Mouse (Mus musculus): ENCODE results near the gene Lgi4.

Lgi4 gene

DNA sequence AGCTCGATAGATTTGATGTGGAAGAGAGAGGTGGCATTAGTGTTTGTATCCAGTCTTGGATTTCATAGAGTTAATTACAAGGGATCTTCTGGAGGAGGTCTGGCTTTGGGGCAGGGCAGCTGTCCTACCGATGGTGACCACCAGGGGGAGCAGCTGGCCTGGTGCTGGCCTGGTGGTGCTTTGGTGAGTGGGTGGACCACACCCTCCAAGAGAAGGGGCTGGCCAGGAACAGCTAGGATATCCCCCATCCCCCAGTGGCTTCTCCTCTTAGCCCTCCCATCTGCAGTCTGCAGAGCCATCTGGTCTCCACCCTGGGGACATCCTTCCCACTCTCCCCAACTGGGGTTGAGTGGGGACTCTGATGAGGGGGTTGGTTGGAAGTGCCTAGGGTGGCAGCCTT is at the start of gene Lgi4:
Gene Lgi4 (plus strand): TSS at position 235 of the 400 bp plus-strand sequence.
- peak; percentile 73 to 74 for DNase-seq (ENCODE audit: low spot score in 2 of 2)

DNA sequence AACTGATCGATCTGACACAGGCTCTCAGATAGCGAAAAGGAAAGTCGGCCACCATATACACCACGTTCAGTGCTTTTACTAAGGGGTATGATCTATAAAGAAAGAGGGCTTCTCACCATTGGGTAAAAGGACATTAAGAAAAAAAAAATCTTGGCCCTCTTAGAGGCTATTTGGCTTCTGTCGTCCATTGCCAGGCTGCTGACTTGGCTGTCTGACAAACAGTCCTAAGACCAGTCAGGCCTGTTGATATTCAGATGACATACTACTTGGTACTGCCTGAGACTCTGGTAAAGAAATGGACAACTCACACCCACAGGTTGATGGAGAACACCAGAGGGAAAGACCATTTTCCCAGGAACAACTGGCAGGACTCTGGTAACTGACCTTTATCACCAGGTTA is 46.2 kb upstream of the Lgi4 start:
- no peak for DNase-seq (ENCODE audit: low spot score in 2 of 2)

DNA sequence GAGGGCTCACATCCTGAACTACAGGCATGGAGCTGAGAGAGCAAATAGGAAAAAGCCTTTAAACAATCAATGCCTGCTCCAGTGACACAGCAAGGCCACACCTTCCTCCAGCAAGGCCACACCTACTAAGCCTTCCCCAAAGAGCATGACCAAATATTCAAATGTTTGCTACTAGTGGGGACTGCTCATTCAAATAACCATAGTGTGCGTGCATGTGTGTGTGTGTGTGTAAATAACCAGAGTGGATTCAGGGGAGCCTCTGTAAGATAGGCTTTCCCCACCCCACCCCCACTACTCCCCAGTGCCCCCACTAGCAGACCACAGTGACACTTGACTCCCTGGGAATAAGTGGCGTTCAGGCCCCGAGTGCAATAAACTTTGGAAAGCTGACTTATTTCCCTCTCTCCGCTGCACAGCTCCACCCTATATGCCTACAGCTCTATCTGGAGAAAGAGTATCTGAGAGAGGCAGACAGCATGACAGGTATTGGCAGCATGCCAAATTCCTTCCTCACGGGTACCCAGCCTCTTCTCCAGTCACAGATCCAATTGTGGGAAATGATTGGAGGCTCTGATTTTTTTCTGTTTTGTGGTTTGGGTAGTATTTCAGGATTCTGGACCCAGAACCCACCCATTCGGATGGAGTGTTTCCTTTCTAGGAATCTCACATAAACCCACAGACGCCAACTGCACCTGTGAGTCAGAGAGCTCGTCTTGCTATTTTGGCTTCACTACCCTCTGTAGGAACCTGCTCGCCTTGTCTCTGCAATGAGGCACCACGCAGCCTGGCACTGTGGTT is 41.8 kb upstream of the Lgi4 start:
- peak; percentile 75 to 88 for DNase-seq (ENCODE audit: low spot score in 2 of 2)

DNA sequence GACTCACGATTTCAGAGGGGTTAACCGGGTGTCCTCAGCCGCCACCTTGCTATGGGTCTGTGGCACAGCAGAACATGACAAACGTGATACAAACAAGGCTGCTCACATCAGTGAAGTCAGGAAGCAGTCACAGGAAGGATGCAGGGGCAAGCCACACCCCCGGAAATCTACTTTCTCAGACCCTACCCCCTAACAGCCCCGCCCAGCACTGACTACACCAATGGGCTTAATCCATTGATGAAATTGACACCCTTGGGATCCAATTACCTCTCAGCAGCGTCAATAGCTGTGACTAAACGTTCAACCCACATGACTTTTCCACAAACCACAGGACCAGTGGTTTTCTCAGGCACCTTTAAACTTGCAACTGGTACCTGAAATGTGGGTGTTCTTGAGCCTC is 30.5 kb upstream of the Lgi4 start:
- no peak for DNase-seq (ENCODE audit: low spot score in 2 of 2)

DNA sequence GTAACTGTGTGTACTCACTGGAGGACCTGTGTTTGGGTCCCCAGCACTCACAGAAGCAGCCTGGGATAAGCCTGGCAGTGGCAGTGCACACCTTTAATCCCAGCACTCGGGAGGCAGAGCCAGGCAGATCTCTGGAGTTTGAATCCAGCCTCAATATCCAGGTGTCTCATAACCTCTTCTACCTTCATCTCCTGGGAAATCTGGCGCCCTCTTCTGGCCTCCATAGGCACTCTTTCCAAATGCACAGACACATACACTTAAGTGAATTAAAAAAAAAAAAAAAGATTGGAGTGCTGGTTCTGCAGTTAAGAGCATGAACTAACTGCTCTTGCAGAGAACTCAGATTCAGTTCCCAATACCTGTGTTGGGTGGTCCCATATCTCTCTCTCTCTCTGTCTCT is 28.4 kb upstream of the Lgi4 start:
- DNase-seq (ENCODE audit: low spot score in 2 of 2) = no peak

DNA sequence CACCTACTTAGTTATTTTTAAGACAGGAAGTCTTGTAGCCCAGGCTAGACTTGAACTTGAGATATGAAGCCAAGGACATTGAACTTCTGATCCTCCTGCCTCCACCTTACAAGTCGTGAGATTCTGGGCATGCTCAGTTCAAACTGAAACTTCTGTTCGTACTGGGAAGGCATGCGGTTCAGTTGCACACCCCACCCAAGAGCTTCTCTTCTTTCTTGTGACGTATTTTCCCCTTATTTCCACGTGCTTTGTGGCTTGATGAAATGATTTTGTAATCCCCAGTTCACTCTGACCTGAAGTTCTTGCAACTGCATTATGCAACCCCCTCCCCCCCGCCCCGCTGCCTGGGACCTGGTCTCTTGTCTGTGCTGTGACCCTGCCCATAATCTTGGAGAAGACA is 27.4 kb upstream of the Lgi4 start:
- no peak for DNase-seq (ENCODE audit: low spot score in 2 of 2)

DNA sequence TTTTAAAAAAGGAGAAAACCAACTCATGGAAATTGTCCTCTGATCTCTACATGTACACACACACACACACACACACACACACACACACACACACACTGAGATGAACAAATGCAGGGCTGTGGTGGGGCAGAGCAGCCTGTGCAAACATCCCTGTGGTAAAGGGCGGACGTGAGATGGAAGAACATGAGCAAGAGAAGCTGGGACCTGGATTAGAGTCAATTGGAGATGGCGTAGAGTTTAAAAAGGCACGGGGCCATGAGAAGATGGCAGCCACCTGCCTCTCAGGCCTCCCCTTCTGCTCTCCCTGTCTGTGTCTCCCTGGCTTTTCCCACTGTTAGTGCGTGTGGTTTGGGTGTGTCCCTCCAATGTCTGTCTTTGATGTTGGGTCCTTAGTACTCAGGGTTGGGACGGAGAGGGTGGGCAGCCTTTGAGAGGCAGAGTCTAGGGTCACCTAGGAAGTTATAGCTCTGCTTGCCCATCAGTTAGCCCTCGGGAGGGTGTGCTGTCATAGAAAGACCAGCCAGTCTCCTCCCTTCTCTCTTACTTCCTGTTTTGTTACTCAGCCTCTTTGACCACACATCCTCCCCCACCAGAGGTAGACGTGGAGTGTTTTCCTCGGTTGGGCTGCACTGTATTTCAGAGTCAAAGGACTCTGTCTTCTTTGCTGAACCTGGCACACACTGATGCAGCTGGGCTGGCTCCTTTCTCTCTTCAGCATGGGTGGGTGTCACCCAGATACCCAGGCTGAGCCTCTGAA is 25.6 kb upstream of the Lgi4 start:
- no peak for DNase-seq (ENCODE audit: low spot score in 2 of 2)

DNA sequence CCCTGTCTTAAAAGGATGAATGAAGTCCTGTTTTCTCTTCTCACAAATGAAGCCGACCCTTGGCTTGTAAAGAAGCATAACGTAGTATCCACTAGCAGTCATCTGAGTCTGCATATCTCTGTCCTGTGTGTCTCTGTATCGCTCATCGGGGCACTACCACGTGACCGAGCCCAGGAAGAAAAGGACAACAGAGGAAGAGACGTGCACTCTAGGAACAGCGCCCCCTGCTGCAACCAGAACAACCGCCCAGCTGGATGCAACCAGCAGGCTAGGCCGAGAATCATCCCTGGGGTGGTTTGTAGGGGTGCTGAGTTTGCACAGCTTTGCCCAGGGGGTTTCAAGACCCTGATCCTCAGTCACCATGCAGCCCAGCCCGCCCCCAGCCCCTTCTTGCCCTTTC is 24.4 kb upstream of the Lgi4 start:
- DNase-seq (ENCODE audit: low spot score in 2 of 2) = no peak

DNA sequence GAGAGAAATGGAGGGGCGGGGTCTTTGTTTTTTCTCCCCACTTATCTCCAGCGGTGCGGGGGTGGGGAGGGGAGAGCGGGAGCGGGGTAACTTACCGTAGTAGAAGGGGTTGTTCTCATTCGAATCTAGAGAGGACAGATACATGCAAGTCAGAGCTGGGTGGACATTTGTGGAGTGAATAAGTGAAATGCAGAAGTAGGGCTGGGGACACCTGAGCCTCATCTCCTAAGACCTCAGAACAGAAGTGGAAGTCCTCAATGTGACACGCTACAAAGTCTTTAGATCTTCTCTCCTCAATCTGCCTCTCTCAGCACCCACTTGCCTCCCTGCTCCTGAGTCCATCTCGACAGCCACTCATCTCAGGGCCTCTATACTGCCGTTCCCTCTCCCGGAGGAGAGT is 23.9 kb upstream of the Lgi4 start:
- no peak for DNase-seq (ENCODE audit: low spot score in 2 of 2)

DNA sequence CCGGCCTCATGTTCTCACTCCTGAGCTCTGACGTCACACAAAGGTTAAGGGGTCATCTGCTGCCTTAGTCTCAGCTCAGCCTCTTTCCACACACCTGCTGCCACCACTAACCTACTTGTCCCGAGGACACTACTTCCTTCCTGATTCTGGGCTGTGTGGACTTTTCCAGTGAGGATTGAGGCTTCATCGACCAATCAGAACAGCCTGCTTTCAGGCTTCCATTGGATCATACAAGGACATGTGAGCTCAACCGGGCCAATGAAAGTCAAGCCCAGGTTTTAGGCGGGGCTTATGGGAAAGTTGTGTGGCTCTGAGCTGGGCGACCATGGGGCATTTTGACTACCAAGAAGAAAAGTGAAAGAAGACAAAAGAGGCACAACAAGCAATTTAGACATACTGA is 22.2 kb upstream of the Lgi4 start:
- DNase-seq (ENCODE audit: low spot score in 2 of 2) = no peak

DNA sequence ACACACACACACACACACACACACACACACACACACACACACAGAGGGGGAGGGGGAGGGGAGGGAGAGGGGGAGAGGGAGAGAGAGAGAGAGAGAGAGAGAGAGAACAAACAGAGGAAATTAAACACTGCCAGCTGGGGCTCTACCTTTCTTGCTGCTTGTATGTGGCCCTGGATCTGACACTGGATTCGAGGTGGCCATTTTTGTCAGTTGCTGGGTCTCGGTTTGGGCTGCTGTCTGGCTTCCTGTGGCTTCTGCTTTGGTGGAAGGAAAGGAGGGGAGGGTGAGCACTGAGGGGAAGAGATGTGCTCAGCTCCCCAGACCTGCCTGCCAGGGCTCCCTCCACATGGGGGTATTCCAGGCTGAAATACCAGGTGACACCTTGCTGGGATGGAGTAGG is 21.5 kb upstream of the Lgi4 start:
- DNase-seq (ENCODE audit: low spot score in 2 of 2) = no peak

DNA sequence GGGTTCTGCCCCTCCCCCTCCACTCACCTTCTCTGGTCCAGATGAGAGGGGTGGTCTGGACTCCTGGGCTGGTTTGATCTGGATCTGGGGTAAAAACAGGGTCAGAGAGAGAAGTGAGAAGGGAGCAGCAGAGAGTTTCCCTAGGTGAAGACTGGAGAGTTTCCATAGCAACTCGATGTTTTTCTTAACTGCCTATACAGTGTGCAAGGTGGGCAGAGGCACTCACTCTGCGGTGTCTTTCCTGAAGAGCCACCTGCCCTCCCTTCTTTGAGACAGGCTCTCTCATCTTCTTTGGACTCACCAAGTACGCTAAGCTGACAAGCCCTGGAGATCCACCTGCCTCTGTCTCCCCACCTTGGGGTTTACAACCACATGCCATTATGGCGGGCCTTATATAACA is 20.1 kb upstream of the Lgi4 start:
- no peak for DNase-seq (ENCODE audit: low spot score in 2 of 2)

DNA sequence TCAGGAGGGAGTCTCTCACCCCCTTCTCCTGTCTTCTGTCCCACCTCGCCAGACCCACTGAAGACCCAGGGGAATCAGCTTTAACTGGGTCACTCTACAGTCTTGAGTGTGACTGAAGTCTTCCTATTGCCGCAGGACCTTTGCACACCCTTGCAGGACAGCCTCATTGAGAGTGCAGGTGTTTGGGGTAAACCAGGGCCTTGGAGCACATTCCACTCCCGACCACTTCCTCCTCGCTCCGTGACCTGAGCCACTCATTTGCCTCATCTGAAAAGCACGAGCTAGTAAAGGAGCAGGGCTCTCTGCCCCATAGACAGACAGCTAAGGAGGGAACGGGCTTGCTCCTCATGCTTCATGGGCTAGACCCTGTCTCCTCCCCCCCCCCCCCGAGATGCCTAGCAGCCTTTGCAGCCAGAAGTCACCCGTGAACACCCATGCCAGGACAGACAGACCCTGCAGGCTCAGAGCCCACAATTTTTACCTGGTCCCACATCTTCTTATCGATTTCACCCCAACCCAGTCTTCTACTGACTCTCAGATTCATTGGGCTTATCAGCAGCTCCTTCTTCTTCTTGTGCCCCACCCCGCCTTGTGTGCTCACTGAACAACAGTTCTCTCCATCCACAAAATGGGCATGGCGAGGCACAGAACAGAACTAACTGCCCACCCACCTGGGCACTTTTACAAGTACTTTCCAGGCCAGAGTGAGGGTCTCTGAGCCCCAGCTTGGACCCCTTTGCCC is 18.7 kb upstream of the Lgi4 start:
- DNase-seq (ENCODE audit: low spot score in 2 of 2) = no peak

DNA sequence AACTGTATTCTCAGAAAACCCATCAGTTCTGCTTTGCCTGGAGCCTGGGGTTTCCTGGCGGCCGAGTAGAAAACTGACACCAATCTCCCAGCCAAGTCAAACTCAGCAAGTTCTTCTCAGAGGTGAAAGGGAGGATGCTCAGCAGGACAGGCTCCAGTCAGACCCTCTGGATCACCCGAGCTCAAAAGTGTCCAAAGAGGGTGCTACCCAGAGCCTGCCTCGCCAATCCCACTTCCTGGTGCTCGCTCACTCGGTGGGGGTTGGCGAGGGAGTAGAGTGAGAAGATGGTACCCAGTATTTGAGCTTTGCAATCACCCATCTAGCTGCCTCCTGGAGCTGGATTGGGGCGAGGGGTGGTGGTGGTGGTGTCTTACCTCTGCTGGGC is 18.1 kb upstream of the Lgi4 start:
- no peak for DNase-seq (ENCODE audit: low spot score in 2 of 2)

DNA sequence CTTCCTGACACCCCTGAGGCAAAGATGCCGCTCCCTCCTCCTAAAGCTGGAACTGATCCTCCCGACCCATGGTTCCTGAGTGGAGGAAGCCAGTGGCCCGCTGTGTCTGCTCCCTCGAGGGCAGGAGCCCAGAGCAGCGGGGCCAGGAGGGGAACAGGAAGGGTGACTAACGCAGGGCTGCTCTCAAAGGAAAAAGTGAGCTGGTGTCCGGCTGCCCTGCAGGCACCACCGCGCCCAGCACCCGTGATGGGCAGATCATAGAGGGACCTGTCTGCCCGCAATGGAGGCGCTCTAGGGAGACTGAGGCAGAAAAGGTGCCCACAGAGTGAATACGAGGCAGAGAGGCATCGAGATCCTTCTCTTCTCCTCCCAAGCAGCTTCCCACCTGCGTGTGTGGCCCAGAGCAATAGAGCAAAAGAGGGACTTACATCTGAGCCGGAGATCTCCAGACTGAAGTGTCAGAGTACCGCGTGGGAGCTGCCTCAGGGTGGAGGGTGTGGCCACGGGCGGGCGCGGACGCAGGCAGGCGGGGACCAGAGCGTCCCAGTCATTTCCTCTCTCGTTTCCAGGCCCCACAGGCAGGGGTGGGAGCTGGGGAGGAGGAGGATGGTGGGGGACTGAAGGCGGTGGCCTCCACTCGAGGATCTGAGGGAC is 17.4 kb upstream of the Lgi4 start:
- no peak for DNase-seq (ENCODE audit: low spot score in 2 of 2)

DNA sequence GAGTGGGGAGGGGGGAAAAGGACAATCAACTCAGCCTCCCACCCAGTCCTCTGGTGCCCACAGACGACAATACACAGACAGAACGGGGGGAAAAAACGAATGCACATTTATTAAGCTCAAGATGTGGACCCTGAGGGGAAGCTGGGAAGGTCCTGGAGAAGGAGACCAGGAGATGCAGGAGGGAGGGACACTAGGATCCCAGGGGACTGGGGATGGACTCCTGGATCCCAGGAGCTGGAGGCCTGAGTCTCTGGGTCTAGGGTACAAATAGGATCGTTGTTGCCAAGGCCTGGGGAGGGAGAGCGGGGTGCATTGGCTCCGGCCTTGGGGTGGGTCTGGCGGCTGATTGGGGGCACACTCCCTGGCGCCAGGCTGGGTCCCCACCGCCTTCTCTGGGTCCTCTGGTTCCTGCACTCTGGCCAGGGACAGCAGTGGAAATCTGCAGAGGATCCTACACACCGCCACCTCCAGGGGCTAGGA is 16.7 kb upstream of the Lgi4 start, which contains the start of gene Fxyd5:
Gene Fxyd5 (minus strand): TSS at position 51 of the 480 bp plus-strand sequence.
- no peak for DNase-seq (ENCODE audit: low spot score in 2 of 2)

DNA sequence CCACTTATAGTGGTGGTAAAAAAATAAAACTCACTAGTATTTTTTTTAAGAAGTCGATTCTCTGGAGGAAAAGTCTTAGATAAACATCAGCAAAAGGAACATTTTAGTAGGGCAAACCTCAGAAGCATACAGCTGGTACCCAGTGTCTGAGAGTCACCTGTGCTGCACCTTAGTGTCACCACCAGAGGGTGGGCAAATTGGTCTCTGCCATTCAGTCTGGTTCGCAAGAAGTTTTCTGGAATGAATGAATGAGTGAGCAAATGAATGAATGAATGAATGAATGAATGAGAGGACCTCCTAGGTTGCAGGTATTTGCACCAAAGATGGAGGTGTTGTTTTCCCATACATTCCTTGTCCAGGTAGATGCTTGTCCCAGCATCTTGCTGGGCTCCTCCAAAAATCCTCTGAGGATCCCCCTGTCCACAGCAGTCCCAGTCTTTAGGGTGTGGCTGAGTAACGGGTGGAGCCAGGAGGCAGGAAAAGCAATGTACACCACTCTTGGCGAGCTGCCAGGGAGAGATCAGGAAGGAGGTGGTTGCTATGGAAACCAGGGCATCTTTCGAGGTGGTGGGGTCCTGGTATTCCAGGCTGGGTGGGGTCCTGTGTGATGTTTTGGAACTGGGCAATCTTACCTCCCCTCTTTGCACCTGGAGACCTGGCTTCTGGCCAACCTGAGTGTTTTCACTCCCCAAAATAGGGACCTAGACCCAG is 9.9 kb upstream of the Lgi4 start:
- DNase-seq (ENCODE audit: low spot score in 2 of 2) = peak in 1 of 2 experiments; percentile 41

DNA sequence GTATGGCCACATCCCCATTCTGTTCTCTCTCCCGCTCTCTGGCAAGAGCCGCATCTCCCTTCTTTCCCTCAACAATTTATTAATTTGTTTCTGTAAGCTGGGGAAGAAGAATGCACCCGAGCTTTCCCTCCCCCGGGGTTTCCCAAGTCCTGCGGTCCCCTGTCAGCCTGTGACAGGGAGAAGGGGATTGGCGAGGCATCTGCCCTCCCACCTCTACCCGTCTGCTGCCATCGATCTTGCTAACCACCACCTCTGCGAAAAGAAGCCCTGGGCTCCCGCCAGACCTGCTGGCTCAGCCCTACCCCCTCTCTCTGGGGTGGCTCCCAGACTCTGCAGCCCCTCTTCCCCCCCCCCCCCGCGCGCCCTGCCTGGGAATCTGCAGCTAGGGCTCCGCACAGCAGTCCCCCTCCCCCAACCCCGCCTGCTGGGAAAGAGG is 9.3 kb upstream of the Lgi4 start:
- peak; percentile 56 to 65 for DNase-seq (ENCODE audit: low spot score in 2 of 2)

DNA sequence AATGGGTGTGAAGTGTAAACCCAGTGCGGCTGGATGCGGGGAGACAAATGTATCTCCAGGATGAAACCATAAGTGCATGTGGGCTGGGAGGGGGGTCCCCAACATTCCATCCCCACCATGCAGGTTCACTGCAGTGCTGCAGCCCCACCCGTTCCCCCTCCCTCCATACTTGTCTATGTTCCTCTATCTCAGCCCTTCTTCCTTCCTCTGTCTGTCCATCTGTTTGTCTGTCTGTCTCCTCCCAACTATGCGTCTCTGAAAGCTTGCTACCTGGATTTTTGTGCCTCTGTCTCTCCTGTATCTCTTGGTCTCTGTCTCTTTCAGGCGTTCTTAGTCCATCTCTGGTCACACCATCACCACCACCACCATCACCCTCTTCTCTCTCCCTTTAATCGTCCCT is 8.7 kb upstream of the Lgi4 start:
- DNase-seq (ENCODE audit: low spot score in 2 of 2) = no peak

DNA sequence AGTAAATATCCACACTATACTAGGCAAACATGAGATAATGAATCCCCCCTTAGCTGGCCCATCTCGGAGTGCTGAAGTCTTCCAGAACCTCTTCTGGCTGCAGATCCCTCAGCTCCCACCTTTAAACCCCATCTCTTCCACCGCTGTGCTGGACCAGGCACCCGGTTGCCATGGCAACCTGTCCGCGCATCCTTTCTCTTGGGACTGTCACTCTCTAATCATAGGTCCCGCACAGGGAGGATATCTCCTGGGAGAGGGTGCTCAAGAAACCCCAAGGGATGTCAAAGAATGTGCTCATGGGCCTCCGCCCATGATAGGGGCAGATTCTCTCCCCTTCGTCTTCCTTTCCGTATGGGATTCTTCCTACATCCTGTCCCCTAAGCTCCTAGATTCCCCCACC is 8.2 kb upstream of the Lgi4 start:
- DNase-seq (ENCODE audit: low spot score in 2 of 2) = peak; percentile 52 to 72
